In the genomic region with DNA sequence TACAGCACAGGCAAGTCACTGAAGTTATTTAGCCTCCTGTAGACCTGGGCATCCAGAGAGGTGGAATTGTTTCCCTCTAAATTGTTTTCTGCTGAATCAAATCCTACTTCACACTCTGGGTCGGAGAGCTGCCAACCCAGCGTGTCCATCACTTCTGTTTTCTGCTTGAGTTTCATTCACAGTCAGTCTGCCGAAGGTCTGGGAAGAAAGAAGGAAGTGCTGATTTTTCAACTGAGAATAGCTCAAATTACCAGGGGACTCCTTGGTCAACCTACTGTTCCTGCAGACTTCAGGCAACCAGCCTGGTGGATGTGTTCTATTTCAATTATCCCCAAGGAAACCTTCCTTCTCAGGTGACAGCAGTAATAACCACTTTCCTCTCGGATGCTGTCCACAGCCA, we compare ENCODE assay signal across 15 mouse cellular contexts.
"Had no signal": no experiment of that assay in that cellular context is flagged by ENCODE, and none has a peak within 500 bp of the region (broad histone marks: within the 10 kb centered on the region; RNA-seq: fewer than 3 reads in every experiment).

No protein-coding gene starts in this region.

- H3K4me2 ChIP-seq: lung, embryonic 14.5 days; midbrain, embryonic 12.5 days; neural tube, embryonic 12.5 days had no signal

- H3K27me3 ChIP-seq: midbrain, embryonic 12.5 days; neural tube, embryonic 12.5 days had no signal

- H3K4me1 ChIP-seq: megakaryocyte, embryonic 14.5 days; midbrain, embryonic 12.5 days; neural tube, embryonic 12.5 days had no signal

- ATAC-seq: midbrain, embryonic 16.5 days had no signal

- H3K27ac ChIP-seq: midbrain, embryonic 12.5 days; neural tube, embryonic 12.5 days had no signal

- H3K36me3 ChIP-seq: midbrain, embryonic 12.5 days; neural tube, embryonic 12.5 days had no signal

- DNase-seq: lung, adult 18-20 months; lung, embryonic 14.5 days; lung, postnatal 10 days; lung, postnatal 4 days; midbrain, embryonic 14.5 days; right cerebral cortex, postnatal 25 days; right cerebral cortex, postnatal 4 days; spleen, adult 18-20 months; thymus, adult 18-20 months; thymus, postnatal 14 days; thymus, postnatal 36 days had no signal

- H3K9ac ChIP-seq: lung, embryonic 14.5 days; midbrain, embryonic 12.5 days; neural tube, embryonic 12.5 days had no signal

- H3K4me3 ChIP-seq: megakaryocyte, embryonic 14.5 days; midbrain, embryonic 12.5 days; neural tube, embryonic 12.5 days had no signal

- H3K9me3 ChIP-seq: midbrain, embryonic 12.5 days; neural tube, embryonic 12.5 days had no signal
